Mouse (Mus musculus) G1E (cell line): ENCODE measurements around the gene Tmem202.

Experiments used
- CTCF ChIP-seq: IDR thresholded peaks from 2 replicates; pipeline ENCODE4 v1.5.1; 2012; ENCODE audit warnings: low read depth, low read length, inconsistent platforms, mixed read lengths
- GATA1 ChIP-seq: IDR thresholded peaks from 2 replicates; pipeline ENCODE4 v1.6.1; 2012; ENCODE audit warnings: borderline replicate concordance, low read length, inconsistent platforms, mixed read lengths
- GATA2 ChIP-seq: IDR thresholded peaks from 2 replicates; pipeline ENCODE4 v1.6.1; 2012; ENCODE audit warnings: low read depth, low read length, inconsistent platforms, borderline replicate concordance

DNA sequence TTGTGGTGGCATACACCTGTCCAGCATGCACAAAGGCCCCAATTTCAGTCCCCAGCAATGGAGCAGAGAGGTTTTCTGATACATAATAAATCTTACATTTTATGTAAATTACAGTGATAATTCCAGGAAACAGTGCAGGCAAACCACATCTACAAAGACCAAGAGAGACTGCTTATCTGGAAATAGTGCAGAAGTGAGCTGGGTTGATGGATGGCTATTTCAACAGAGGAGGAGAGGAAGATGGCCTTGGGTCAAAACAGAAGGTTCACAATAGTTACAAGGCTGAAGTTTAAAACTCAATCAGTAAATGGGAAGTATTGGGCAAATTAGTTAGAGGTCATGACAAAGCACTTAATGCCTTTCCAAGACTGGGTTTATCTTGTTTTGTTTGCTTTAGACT is 52.3 kb downstream of the Tmem202 start:
- TF ChIP-seq CTCF = no peak
- TF ChIP-seq GATA2 = no peak
- no peak for TF ChIP-seq GATA1
